Mouse (Mus musculus): ENCODE data around the gene Ttc32.

- TF ChIP-seq CTCF (IDR thresholded peaks at IDR 0.05; ENCODE audit: low read depth) (no peak), EP300 (optimal IDR thresholded peaks at IDR 0.05) (no peak)
Observed at GRCm38 (mm10) chr12:9071493-9071892, 41.7 kb downstream of the Ttc32 start.

Data from stomach, postnatal 0 days (tissue).